Mouse (Mus musculus): ENCODE measurements around the gene Smg7.

Gene Smg7

DNA sequence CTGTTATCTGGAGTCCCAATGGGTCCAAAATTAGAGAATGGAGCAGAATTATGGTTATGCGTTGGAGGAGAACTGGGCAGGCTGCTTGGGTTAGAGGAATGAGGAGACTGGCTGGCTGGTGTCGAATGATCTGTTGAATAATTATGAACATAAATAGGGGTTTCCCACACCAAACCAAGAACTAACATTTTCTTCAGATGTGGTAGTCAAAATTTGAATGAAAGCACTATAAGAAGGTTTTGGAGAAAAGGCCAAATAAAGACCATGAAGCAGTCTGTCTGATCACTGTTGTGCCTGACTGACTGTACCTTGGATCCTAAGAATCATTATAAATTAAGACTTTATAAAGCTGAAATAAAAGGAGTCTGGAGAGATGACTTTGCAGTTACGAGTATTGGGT lies 62.1 kb downstream of the Smg7 start:
- DNase-seq (ENCODE audit: low read depth, low spot score): no peak

DNA sequence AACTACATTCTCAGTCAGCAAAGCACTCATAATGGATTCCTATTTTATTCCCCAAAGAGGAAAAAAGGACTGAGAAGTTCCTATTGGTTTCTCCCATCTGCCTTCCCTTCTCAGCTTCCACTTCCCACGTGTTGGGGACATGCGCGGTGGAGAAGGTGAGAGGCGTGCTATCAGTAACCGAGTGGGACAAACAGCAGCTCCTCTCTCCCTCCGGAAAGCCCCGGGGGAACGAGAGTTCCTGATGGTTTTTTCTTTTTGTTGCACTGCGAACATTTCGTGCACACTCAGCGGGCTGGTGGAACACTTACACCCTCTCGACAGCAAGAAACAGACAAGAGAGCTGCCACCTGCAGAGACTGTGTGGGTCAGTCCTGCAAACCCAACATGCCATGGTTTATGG lies 63.6 kb downstream of the Smg7 start:
- no peak for DNase-seq (ENCODE audit: low read depth, low spot score)

DNA sequence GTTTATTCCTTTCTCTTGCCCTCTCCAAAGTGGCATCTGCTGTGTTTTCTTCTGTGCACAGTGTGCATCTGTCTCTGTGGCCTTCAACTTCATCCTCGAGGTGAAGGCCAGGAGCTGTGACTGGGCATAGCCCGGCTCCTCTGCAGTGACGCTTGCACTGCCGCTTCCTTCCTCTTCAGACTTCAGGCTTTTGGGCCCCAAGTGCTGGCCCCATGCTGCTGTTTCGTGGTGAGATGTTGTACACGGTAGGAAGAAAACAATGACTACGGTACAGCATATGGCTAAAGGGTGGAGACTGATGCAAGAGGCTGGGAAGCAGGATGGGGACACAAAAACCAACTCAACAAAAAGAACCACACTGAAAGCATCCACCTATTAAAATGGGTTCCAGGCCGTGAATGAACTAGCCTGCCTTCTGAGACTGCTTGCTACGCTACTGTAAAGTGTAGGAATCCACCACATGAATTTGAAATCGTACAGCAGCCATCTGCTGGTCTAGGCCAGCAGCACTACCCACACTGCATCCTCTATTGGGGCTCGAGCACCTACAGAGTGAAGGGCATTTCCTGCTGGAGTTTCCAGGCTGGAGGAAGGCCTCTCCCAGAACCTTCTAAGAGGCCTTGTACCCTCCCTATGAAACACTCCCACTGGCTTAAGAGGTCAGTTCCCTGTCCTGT lies 64.3 kb downstream of the Smg7 start:
- DNase-seq (ENCODE audit: low read depth, low spot score): no peak

DNA sequence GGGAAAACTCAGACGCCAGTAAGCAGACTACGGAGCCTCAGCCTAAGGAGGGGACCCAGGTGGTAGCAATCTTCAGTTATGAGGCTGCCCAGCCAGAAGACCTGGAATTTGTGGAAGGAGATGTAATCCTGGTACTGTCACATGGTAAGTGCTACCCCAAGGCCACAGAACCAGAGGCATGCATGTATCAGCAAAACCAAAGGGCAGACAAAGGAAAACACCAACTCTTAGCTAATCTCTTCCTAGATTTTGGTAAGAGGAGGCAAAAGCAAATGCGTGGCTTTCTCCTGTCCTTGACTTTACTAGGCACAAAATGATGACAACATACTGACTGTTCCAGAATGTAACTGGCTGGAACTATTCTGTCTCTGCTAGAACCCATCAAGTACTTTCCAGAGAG lies 67.4 kb downstream of the Smg7 start:
- no peak for DNase-seq (ENCODE audit: low read depth, low spot score)

DNA sequence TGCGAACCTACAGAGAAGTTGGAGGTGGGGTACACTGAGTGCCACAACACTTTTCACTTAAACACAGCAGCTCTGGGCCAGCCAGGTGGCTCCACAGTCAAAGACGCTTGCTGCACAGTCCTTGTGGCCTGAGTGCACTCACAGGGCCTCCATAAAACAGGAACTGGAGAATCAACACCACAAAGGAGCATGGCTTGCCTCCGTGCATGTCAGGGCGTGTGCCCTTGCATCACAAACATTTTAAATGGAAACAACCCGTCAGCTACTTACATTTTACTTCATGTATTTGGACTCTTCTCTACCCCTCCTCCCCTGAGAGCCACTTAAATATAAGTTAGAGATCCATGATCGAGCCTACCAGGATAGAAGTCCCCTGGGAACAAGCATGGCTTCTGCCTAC lies 70.1 kb downstream of the Smg7 start:
- DNase-seq (ENCODE audit: low read depth, low spot score): no peak

DNA sequence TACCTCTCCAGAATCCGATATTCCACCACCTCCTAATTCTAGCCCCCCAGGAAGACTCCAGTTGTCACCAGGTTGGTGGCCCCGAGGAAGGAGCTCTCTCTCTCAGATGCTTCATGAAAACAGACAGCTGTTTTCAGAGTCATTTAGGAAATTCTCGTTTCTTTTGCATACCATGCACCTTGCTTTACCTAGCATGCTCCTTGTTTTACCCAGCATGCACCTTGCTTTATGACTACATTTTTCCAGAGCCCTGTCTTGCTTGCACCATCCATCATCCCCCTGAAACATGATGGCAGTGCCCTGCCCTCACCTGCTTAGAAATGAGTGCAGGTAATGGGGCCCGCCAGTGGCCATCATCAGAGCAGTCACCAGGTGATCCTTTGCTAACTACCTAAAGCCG lies 70.8 kb downstream of the Smg7 start:
- DNase-seq (ENCODE audit: low read depth, low spot score): no peak

DNA sequence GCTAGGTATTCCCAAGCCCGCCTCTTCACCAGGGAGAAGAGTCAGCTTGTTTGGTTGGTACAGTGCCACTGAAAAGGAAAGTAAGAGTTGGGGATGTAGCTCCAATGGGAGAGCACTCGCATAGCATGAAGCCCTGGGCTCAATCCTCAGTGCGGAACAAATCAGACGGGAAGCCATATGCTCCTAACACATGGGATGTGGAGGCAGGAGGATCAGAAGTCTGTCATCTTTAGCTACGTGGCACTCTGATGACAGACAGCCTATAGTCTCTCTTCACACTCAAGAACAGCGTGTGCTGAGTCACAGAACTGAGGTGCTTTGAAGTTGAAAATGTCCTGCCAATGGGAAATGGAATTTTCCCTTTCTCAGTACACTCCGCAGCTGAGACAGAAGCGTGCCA lies 71.4 kb downstream of the Smg7 start:
- no peak for DNase-seq (ENCODE audit: low read depth, low spot score)

DNA sequence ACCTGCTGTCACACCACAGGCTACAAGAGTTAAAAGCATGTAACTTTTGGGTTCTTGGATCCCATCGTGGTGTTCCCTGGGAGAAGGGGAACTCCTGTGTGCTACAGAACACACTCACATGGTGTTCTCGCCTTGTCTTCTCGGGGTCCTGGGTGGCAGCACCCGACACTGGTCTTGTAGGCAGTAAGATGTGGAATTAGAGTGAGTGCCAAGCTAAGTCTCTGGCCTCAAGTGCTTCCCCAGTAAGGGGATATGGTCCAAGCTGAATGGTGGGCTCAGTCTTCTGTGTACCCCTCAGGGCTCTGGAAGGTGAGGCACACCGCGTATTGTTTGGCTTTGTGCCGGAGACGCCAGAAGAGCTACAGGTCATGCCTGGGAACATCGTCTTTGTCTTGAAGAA lies 72.4 kb downstream of the Smg7 start:
- no peak for DNase-seq (ENCODE audit: low read depth, low spot score)

DNA sequence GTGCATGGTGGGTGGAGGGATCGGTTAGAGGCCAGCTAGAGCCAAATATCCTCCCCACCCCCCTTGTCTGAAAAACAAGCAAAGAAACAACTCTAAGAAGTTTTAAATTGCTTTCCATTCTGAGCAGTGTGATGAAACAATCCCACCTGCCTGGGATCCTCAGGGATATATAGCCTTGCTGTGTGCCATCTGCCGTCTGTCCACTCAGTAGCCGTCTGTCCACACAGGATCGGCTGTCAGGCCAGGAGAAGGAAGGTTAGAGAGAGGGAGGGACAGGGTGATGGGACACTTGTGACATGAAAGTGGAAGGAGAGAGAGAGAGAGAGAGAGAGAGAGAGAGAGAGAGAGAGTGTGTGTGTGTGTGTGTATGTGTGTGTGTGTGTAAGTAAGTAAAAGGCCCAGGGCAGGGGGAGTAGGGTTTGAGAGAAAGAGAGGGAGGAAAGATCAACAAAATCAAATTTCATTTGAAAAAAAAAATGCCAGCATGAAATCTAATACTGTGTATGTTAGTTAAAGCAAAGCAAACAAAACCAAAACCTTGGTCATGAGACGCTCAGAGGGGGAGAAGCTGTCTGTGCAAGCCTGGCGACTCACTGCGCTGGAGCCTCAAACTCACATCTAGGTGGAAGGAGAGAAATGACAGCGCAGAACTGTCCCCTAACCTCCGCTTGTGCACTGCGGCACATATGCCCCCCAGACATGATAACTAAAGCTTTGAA lies 73.7 kb downstream of the Smg7 start:
- DNase-seq (ENCODE audit: low read depth, low spot score): no peak

DNA sequence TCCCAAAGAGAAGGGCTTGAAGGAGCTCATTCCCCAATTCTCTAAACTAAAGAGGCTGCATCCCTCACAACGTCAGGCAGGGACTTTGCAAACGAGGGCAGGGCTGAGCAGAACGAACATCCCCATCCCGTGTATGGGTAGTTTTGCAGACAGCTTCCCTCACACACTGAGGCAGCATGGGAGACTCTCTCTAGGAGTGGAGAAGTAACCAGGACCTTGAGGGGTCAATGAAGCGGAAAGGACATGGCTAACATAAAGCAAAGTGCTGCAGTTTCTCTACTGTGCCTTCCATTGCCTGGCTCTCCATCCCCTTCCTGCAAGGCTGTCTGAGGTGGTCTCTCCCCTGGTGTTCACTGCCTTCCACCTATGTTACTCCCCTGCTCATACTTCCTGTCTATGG lies 74.3 kb downstream of the Smg7 start:
- DNase-seq (ENCODE audit: low read depth, low spot score): no peak

DNA sequence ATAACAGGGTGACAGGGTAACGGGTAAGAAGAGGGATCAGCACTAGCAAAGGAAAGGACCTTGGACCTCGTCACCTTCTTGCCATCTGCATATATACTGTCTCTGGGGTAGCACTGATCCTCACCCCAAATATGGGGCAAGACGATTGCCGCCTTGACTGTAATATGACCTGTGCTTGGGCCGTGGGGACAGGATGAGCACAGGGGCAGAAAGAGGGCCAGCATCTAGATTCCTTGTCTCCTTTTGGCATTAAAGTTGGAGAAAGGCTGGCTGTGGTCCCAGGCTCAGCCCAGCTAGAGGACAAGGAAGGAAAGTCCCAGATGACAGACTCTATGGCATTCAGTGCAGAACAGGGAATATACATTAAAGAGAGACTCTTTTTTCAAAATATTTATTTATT lies 76.0 kb downstream of the Smg7 start:
- no peak for DNase-seq (ENCODE audit: low read depth, low spot score)

DNA sequence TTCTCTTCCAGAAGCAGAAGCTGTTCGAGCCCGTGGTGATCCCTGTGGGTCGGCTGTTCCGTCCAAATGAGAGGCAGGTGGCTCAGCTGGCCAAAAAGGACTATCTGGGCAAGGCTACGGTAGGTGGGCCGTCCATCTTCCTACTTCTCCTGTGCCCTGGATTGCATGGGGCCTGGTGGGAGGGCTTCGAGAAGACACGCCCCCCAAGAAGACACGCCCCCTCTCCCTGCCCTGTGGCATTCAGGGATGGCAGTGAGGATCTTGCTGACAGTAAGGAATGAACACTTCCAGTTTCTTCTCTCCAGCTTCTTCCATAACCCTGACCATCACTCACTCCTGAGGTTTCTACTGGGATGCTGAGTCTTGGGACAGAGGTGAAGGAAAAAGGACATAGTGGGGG lies 78.2 kb downstream of the Smg7 start:
- no peak for DNase-seq (ENCODE audit: low read depth, low spot score)

DNA sequence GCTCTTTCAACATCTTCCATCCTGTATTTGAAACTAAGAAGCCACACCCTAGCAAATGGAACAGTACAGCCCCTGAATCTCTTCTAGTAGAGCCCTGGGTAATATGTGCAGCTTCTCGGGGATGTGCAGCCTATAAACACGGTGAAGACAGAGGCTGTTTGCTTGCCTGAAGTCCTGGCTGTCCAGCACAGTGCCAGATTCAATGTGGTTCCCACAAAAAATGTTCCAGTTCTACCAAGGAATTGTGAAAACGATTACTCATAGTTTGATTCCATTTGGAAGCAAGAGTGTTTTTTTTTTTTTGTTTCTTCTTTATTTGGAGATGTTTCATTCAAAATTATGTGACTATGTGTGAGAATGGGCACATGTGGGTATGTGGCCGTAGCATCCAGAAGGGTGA lies 80.7 kb downstream of the Smg7 start:
- DNase-seq (ENCODE audit: low read depth, low spot score): peak; percentile 61

DNA sequence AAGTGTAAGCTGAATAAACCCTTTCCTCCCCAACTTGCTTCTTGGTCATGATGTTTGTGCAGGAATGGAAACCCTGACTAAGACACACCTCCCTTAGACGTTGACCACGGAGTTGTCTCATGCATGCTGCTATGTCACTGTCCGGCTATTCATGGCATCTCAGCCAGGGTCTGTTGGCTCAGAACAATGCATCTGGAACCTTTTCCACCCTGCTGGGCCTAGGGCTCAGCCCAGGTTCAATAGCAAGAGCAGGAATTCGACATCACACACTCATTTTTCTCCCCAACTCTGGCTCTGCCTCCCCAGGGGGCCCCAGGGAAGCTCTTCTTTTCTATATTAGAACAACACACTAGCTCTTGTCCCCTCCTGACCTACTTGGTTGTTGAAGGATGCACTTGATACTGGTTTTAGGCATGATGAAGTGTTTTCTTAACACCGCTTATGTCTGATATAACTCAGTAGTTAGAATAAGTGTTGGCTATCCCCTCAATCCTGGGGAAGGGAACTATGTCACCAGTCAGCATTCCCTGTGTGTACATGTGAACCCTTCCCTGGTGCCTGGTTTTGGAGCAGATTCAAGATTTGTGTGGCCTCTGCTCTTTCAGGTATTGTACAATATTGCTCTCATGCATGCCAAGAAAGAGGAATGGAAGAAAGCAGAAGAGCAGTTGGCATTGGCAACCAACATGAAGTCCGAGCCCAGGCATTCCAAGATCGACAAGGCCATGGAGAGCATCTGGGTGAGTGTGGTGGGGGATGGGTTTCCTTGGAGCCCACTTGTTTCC lies 81.3 kb downstream of the Smg7 start:
- peak; percentile 67 for DNase-seq (ENCODE audit: low read depth, low spot score)

DNA sequence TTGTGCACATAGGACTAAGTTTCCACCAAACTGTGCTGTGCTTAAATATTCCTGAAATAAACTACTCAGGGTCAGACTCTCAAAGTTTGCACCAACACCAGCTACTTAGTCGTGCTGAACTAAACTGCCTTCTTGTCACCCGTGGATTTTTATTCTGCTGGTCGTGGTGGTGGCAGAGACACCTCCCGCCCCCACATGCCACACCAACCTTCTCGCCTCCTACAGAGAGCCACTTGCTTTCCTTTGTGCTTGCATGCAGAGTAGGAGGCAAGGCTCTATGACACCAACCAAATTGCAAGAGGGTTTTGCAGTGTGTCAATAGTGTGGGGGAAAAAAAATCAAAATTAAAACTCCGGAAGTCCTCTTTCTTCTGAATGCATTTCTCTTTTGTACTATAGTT lies 82.9 kb downstream of the Smg7 start:
- no peak for DNase-seq (ENCODE audit: low read depth, low spot score)

DNA sequence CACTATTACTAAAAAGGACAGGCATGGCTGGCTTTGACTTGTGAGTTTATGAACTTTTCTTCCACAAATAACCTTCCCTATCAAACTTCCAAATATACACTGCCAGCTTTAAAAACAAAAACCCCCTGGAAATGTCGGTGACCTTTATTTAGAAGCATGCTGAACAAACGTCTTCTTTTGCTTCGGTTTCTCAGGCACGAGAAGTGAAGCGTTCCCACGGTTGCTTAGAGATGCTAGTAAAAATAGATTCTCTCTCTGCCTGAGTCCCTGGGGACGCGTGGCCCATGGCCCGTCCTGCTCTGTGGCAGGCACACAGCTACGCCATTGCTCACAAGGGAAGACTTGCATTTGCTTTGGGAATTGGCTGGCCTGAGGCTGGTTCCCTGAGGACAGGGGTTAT lies 84.7 kb downstream of the Smg7 start:
- no peak for DNase-seq (ENCODE audit: low read depth, low spot score)

DNA sequence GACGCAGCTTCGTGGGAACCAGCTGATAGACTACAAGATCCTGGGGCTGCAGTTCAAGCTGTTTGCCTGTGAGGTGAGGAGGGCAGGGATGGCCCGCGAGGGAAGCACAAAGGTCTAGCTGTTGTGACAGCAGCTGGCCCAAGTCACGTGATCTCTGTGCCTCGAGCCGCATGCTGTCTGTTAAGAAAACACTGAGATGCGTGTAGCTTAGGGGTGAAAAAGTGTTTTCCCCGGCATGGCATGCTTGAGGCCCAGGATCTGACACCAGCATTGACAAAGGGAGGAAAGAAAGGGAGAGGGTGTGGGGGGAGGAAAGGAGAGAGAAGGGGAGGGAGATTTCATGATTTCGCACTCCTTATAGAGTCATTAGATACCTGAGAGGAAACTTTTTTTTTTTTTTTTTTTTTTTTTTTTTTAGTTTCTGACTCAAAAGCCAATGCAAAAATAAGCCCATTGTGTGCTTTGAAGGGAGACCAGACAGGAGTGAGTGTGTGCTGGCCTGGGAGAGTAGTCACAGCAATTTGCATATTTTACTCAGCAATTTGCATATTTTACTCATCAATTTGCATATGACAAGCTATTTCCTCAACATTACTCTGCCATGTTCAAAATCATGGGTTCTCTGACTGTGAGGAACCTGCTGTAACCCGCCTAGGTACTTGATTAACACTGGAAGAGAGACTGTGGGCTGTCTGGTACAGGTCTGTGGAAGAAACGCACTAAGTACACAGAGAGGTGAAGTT lies 85.2 kb downstream of the Smg7 start:
- no peak for DNase-seq (ENCODE audit: low read depth, low spot score)

DNA sequence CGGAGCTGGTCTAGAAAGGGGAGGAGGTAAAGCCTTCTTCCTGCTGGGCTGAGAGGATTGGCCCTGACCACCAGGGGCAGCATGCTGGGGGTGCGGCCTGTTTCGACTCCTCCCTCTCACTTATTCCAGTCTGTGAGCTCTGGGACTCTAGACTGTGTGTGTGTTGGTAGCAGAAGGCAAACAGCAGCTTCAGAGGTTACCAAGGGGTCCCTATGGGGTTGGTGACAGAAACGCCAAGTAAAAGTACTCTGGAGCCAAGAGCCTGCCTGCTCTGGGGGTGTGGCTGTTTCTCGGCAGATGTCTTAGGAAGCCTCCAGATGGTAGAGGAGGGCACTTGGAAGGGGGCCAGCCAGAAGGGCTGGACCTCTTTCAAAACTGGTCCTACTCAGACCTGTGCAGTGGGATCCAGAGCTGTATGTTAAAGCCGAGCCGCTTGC lies 87.2 kb downstream of the Smg7 start:
- DNase-seq (ENCODE audit: low read depth, low spot score): peak; percentile 48

DNA sequence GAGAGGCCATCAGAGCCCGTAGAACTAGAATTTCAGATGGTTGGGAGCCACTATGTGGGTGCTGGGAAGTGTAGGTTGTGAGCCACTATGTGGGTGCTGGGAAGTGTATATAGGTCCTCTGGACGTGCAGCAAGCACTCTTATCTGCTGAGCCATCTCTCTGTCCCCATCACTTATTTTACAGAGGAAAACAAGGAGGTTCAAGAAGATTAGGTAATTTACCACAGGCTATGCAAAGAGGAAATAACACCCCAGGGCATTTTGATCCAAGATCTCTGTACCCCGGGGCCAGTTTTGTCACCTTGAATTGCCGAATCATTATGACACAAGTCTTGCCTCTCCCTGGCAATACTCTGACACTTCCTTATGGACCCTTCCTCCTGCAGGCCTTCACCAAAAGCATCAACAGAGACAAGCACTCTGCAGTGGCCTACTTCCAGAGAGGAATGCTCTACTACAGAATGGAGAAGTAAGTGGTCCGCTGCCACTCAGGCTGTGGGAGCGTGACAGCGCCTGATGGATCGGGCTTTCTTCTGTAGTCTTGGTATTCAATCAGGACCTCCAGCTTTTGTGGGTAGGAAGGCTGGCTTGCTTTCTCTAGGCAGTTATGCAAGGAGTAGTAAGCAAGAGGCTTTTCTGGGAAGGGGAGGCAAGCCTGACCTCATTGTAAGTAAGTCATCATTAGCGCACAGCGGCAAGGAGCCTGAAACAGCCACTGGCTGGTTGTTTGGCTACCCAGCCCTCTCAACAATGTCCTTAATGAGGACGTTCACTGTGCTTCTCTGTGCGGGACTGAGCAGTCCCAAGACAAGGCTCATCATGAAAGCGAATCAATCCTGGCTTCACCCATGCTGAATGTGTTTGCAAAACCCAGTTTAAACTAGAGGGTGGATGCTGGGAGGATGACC lies 91.7 kb downstream of the Smg7 start:
- no peak for DNase-seq (ENCODE audit: low read depth, low spot score)

DNA sequence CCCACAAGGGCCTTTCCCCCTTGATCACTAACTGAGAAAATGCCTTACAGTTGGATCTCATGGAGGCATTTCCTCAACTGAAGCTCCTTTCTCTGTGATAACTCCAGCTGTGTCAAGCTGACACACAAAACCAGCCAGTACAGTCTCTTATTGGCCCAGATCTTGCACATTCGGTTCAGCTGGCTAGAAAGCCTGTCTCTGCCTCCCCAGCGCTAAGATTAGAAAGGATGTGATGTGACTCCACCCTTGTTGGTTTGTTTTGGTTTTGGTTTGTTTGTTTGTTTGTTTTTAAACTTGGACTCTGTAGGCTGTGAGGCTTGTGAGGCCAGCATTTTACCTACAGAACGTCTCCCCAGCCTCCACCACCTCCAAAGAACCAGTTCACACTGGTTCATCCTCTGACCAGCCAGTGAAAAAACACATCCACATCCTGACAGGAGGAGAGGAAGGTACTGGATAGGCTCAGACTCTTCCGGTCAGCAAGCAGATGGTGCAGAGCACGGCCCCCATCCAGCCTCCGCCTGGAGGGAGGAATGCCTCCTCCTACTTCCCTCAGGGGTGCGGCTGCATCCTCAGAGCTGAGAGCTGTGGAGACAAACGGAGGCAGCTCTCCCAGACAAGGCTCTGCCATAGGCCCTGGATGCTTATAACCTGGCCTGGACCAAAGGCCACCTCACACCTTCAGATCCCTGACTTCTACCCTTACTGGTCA lies 92.7 kb downstream of the Smg7 start:
- no peak for DNase-seq (ENCODE audit: low read depth, low spot score)

DNA sequence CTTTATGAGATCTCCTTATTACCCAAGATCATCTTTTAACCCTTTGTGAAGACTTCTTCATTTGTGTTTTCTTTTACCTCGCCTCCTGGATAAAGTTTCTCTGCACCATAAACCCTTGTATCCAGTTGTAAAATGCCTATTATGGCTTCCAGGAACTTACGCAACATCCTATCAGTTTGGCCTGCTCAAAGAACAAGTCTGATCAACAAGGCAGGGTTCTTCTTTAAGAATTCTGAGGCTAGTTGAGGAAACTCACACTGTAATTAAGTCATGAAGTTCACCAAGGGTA lies 94.1 kb downstream of the Smg7 start:
- no peak for DNase-seq (ENCODE audit: low read depth, low spot score)

All from 3T3-L1 (cell line).